Mouse (Mus musculus) heart, adult 2 months (tissue): ENCODE data around the gene Cx3cl1.

Experiments used
- EP300 ChIP-seq: fragments of 200-500 bp; IDR thresholded peaks from 2 replicates; pipeline ENCODE4 v1.6.1; 2011; ENCODE audit warnings: low read depth, low read length, control low read depth; ENCODE audit not compliant: insufficient read depth
- POLR2A ChIP-seq: fragments of 200-500 bp; IDR thresholded peaks from 2 replicates; pipeline ENCODE4 v1.6.1; 2011; ENCODE audit warnings: mild to moderate bottlenecking, low read depth, low read length, control low read depth; ENCODE audit not compliant: insufficient read depth

DNA sequence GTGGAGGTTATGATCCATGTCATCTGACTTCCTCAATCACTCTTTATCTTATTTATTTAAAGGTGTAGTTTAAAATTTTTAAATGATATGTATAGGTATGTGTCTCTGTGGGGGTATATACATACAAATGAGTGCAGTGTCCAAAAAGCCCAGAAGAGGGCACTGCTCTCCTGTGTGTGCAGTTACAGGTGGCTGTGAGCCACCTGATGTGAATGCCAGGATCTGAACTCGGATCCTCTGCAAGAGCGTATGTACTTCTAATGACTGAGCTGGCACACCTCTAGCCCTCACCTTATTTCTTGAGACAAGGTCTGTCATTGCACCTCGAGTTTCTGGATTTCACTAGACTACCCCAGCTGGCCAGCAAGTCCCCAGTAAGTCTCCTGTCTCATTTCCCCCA, 31.2 kb upstream of the Cx3cl1 start:
- TF ChIP-seq EP300 (no peak), POLR2A (no peak)
